Mouse (Mus musculus): ENCODE measurements at regions not wholly inside any gene's neighbourhood (a gene's known extent, or its start where the extent isn't known, plus 50 kb on each side); places are given as distances from the start of the nearest gene placed in this dataset.

- no peak for DNase-seq (ENCODE audit: low spot score in 2 of 2)
These were observed 66.0 kb upstream of the Gpr139 start for GRCm38 (mm10) chr7:119250381-119250780.

- no peak for DNase-seq (ENCODE audit: low spot score in 2 of 2)
These were observed 60.4 kb upstream of the Gpr139 start for GRCm38 (mm10) chr7:119244785-119245184.

GRCm38 (mm10) chr7:119236343-119236742 lies 51.9 kb upstream of the Gpr139 start:
- DNase-seq (ENCODE audit: low spot score in 2 of 2): no peak
